Mouse (Mus musculus) kidney, embryonic 15.5 days (tissue): ENCODE data around the gene Asb10. TPM values are rescaled to one million over a fixed set of nuclear protein-coding genes. Genes with fewer than 3 reads are reported as not detected.
A peak's percentile ranks its signal among the peaks of the same experiment; 100 is the strongest.
"Not testable (repeated sequence)": the region's sequence is repeated elsewhere in the genome, so short reads cannot be mapped to it uniquely, and the experiment has no call there.

Experiments
- ATAC-seq: fragments of 200-750 bp; cut with Nextera tagmentation; replicated peaks from 2 replicates; pipeline ENCODE4 v1.8.0; 2017; ENCODE audit warnings: moderate TSS enrichment; ENCODE audit not compliant: low FRiP score
- H3K27ac ChIP-seq: fragments of 300-500 bp; sonication (generic); 2 replicates; pipeline ENCODE4 v1.5.1; 2015; ENCODE audit warnings: mild to moderate bottlenecking, inconsistent platforms
- H3K27me3 ChIP-seq: fragments of 300-500 bp; sonication (generic); 2 replicates; pipeline ENCODE4 v1.6.1; 2015; ENCODE audit warnings: inconsistent platforms
- H3K36me3 ChIP-seq: fragments of 300-500 bp; sonication (generic); 2 replicates; pipeline ENCODE4 v1.6.1; 2015; ENCODE audit warnings: inconsistent platforms
- H3K4me1 ChIP-seq: fragments of 300-500 bp; sonication (generic); 2 replicates; pipeline ENCODE4 v1.6.1; 2015; ENCODE audit warnings: inconsistent platforms
- H3K4me2 ChIP-seq: fragments of 300-500 bp; sonication (generic); 2 replicates; pipeline ENCODE4 v1.6.1; 2015; ENCODE audit warnings: moderate library complexity, mild to moderate bottlenecking, inconsistent platforms
- H3K4me3 ChIP-seq: fragments of 300-500 bp; sonication (generic); replicated peaks from 2 replicates; pipeline ENCODE4 v1.5.1; 2015; ENCODE audit warnings: mild to moderate bottlenecking, inconsistent platforms
- H3K9ac ChIP-seq: fragments of 300-500 bp; sonication (generic); 2 replicates; pipeline ENCODE4 v1.6.1; 2015; ENCODE audit warnings: mild to moderate bottlenecking, inconsistent platforms
- H3K9me3 ChIP-seq: fragments of 300-500 bp; sonication (generic); replicated peaks from 2 replicates; pipeline ENCODE4 v1.6.1; 2016; ENCODE audit warnings: inconsistent platforms
- WGBS: fragments of 180-500 bp; shearing (Covaris S2); methylation state at CpG from one replicate; pipeline ENCODE4 v1.1.7; 2015; ENCODE audit warnings: mixed read lengths; 5-methylcytosine and 5-hydroxymethylcytosine counted together
- polyA plus RNA-seq: library from polyadenylated mRNA; unstranded; fragments of >200 nt; fragmentation: Nextera tagmentation; extraction: Ambion mirVana; gene quantifications from 2 replicates; pipeline ENCODE4 v1.2.1, GENCODE M21; 2015

Gene Asb10
- polyA plus RNA-seq, 1 experiment from 2014 or later = 0.61 TPM

DNA sequence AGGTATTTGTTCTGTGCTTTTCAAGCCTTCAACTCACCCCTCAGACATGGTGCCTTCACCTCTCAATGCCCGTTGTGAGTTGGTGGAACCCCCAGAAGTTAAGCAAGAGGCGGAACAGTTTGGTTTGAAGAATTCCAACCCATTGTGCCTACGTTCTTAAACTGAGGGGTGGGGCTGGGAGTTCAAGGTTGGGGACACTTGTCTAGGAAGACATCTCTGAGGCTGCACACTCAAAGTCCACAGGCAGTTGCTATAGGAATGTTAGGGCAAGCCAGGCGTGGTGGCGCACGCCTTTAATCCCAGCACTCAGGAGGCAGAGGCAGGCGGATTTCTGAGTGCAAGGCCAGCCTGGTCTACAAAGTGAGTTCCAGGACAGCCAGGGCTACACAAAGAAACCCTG, 14.6 kb upstream of the Asb10 start:
- H3K9ac ChIP-seq, H3K27ac ChIP-seq, H3K4me3 ChIP-seq, ATAC-seq, H3K9me3 ChIP-seq, H3K4me2 ChIP-seq, H3K36me3 ChIP-seq: not testable (repeated sequence)
- Histone ChIP-seq H3K27me3 (peaks cover 30% of the 10 kb centered on the region), H3K4me1 (peaks cover 17% of the 10 kb centered on the region)
- WGBS = 94% methylated on average over 7 of the region's 7 CpGs

DNA sequence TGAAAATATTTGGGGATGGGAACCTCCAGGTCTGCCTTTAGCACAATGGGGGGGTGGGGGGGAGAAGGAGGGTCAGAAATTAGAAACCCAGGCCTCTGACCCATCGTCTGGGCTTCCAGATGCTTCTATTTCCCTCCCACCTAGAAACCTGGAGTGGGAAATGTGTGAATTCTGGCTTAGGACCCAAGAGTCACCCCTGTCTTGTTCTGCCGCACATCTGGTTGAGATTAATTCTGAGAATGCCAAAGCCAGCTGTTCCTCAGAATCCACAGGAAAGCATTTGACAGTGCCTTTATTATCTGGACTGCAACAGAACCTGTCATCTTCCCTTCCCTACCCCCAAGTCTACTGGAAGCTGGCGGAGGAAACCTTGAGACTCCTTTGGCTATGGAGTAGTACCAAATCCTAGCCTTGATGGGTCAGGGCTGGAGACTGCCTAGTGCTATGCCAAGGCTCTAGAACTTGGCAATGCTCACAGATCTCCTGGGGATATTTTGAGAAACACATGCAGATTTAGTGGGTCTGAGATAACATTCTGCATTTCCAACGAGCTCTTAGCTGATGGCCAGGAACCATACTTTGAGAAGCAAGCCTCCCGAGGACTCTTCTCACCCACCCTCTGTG, 13.0 kb upstream of the Asb10 start:
- no peaks in the 10 kb centered on the region for H3K9me3 ChIP-seq
- no peaks in the 10 kb centered on the region for H3K36me3 ChIP-seq
- H3K4me2 ChIP-seq = no peak overlapping the region
- no peak overlapping the region for H3K9ac ChIP-seq
- no peak overlapping the region for H3K4me3 ChIP-seq
- no peak for ATAC-seq
- WGBS = 55% methylated on average over 5 of the region's 5 CpGs
- H3K4me1 ChIP-seq = peaks cover 18% of the 10 kb centered on the region
- peaks cover 44% of the 10 kb centered on the region for H3K27me3 ChIP-seq
- H3K27ac ChIP-seq = no peak overlapping the region

DNA sequence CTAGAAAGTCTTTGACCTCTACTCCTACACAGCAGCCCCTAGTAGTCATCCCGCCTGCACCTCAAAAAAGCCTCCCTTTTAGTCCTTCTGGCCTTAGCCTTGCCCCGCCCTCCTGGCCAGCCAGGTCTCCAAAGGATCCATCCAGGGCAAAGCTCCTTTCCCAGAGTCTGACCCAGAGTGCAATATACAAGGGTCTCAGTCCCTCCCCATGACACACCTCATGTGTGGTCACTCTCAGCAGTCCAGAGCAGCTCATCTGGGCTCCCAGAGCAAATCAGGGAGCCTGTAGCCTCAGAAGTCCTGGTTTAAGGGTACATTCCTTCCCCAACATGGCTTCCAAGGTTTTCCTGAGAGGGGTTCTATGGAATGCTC, 10.5 kb upstream of the Asb10 start:
- peak overlapping the region; percentile 11; the same call in 1 of the 2 replicates for H3K27ac ChIP-seq
- peak overlapping the region; percentile 54 for H3K4me2 ChIP-seq
- peak overlapping the region; percentile 16; the same call in 1 of the 2 replicates for H3K4me3 ChIP-seq
- peak; percentile 52; the same call in 1 of the 2 replicates for ATAC-seq
- H3K9ac ChIP-seq = no peak overlapping the region
- H3K27me3 ChIP-seq = peaks cover 56% of the 10 kb centered on the region
- WGBS = 24% methylated on average over 2 of the region's 2 CpGs
- peaks cover 18% of the 10 kb centered on the region for H3K4me1 ChIP-seq
- no peaks in the 10 kb centered on the region for H3K36me3 ChIP-seq
- no peaks in the 10 kb centered on the region for H3K9me3 ChIP-seq

DNA sequence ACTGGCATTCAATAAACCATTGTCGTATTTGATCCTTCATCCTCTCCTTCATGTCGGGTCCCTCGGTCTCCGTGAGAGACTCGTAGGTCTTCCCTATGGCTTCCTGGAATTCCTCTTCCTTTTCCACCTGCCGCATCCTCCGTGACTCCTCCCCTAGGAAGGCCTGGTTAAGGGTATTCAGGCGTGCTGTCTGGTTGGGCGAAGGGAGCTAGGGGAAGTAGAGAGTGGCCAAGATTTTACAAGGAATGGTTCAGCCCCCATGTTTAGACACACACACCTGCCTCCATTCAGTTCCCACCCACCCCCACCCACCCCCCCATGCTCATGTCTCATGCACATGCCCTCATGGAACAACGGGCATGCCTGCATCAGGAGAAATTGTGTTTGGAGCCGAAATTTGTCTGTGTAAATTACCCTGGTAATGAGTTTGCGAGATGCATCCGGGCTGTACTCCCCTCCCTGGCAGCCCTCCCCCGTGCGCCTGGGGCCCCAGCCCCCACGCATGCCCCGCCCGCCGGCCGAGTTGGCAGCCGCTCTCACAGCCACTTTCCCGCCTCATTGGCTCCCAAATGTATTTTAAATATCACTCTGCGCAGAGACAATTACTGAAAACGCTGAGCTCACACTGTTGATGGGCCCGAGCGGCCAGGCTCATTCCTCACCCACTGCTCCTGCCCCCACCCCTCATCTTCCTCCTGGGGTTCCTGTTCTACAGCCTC, 10.0 kb upstream of the Asb10 start:
- Histone ChIP-seq H3K9ac (no peak overlapping the region), H3K27ac (peak overlapping the region; percentile 11; the same call in 1 of the 2 replicates), H3K27me3 (peaks cover 57% of the 10 kb centered on the region), H3K4me1 (peaks cover 18% of the 10 kb centered on the region), H3K4me2 (peak overlapping the region; percentile 54), H3K4me3 (peak overlapping the region; percentile 16; the same call in 1 of the 2 replicates), H3K9me3 (no peaks in the 10 kb centered on the region), H3K36me3 (no peaks in the 10 kb centered on the region)
- peak; percentile 74 for ATAC-seq
- 12% methylated on average over 26 of the region's 26 CpGs for WGBS

DNA sequence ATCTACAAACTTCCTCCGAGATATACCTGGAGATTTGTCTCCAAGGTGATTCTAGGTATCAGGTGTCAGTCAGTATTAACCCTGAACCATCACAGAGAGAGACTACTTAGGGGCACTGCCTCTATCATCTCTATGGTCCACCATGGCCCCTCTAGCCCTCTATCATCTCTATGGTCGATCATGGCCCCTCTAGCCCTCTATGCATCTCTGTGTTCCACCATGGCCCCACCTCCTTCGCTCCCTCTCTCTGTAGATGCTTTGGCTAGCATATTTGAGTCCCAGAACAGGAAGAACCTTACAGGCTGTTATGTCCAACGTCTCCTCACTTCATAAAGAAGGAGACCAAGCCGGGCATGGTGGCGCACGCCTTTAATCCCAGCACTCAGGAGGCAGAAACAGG, 1.9 kb upstream of the Asb10 start:
- no peak overlapping the region for H3K4me3 ChIP-seq
- no peak overlapping the region for H3K4me2 ChIP-seq
- H3K27me3 ChIP-seq = peaks cover 32% of the 10 kb centered on the region
- no peaks in the 10 kb centered on the region for H3K9me3 ChIP-seq
- no peaks in the 10 kb centered on the region for H3K36me3 ChIP-seq
- H3K27ac ChIP-seq = no peak overlapping the region
- 76% methylated on average over 7 of the region's 7 CpGs for WGBS
- no peak overlapping the region for H3K9ac ChIP-seq
- H3K4me1 ChIP-seq = peaks cover 22% of the 10 kb centered on the region
- no peak for ATAC-seq

DNA sequence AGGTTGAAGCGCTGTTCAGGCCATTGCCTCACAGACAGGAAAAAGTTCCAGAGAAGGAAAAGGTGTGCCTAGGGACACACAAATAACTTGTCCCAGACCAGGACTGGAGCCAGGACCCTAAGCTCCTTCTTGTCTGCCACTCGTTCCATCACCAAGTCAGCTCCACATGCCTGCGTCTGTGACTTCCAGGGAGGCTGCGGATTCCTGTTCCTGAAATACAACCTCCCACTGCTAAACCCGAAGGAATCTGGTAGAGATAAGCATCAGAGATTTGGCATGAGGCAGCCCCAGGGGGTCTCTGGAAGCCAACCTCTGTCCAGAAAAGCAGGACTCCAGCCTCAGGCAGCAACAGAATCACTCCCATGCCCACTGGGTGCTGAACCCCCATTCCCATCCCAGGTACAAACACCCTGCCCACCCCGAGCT, 379 bp upstream of the Asb10 start:
- Histone ChIP-seq H3K27me3 (peaks cover 36% of the 10 kb centered on the region), H3K9me3 (no peaks in the 10 kb centered on the region), H3K4me3 (peak overlapping the region; percentile 26; the same call in 1 of the 2 replicates), H3K4me2 (peak overlapping the region; percentile 60), H3K36me3 (no peaks in the 10 kb centered on the region), H3K9ac (no peak overlapping the region), H3K27ac (peak overlapping the region; percentile 70; the same call in 1 of the 2 replicates), H3K4me1 (peaks cover 22% of the 10 kb centered on the region)
- ATAC-seq = no peak
- WGBS = 13% methylated on average over 6 of the region's 6 CpGs

DNA sequence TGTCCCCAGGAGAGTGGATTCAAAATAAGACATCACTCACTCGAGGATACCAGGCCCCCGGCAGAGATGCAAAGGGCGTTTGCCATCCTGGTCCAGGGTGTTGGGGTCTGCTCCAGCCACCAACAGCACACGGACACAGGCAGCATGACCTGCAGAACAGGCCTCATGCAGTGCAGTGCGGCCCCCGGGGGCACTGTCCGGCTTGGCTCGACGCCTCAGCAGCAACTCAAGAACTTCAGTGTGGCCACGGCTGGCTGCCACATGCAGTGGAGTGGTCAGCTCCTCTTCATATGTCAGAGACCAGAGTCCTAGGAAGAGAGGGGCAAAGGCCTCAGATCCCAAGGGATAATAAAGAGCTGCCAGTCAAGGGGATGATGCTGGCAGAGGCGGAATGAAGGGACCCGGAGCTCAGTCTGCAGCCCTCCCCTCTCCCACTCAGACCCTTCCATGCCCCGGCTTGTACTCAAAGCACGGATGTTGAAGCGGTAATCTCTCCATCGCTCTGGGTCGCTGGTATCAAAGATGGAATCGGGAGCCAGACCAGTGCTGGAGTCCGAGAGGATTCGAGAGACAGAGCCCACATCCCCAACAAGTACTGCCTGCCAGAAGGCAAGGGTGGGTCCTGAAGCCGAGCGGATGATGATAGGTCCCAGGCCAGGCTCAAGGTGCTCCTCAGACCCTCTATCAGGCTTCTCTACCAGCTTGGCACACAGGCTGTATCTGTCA, 1.0 kb downstream of the Asb10 start:
- H3K9ac ChIP-seq = no peak overlapping the region
- peak overlapping the region; percentile 60 for H3K4me2 ChIP-seq
- 75% methylated on average over 22 of the region's 22 CpGs for WGBS
- ATAC-seq = no peak
- peaks cover 22% of the 10 kb centered on the region for H3K4me1 ChIP-seq
- 0 out of 2 replicates have a peak overlapping the region, but pooled peaks have one; percentile 16 for H3K27ac ChIP-seq
- peaks cover 41% of the 10 kb centered on the region for H3K27me3 ChIP-seq
- H3K4me3 ChIP-seq = no peak overlapping the region
- no peaks in the 10 kb centered on the region for H3K36me3 ChIP-seq
- no peaks in the 10 kb centered on the region for H3K9me3 ChIP-seq

DNA sequence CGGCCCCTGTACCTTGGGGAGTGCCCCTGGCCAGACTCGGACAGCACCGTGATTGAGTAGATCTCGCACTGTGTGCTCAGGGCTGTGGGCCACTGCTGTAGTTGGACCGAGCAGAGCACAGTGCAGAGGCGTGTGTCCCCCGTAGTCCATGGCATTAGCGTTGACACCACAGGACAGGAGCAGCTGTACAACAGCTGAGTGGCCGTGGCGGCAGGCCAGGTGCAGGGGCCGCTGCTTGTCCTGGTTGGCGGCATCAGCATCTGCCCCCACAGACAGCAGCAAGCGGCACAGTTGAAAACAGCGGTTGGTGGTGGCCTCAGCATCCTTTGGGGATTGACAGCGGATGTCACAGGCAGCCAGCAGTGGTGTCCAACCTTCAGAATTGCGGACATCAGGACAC, 3.2 kb downstream of the Asb10 start:
- Histone ChIP-seq H3K4me3 (no peak overlapping the region), H3K9me3 (no peaks in the 10 kb centered on the region), H3K36me3 (no peaks in the 10 kb centered on the region), H3K4me2 (no peak overlapping the region), H3K27ac (no peak overlapping the region), H3K4me1 (peaks cover 22% of the 10 kb centered on the region), H3K9ac (no peak overlapping the region), H3K27me3 (peaks cover 59% of the 10 kb centered on the region)
- WGBS = 62% methylated on average over 16 of the region's 16 CpGs
- ATAC-seq = no peak

DNA sequence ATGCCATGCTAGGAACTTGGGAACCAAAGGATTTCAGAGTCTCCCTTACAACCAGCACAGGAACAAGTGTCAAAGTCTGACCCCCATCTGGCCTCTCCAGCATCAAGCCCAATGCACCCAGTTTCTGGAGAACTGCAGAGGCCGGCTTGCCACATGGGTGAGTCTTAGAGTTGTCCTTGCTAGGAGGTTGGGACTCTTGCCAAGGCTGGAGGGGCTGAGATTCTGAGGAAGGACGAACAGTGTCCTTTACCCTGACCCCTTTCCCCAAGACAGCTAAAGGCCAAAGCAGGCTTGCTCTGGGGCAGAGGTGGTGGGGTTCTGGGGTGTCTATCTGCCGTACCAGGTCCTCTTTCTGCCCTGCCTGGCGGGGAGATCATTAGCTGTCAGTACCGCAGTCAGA, 4.3 kb downstream of the Asb10 start:
- ATAC-seq = no peak
- Histone ChIP-seq H3K9me3 (no peaks in the 10 kb centered on the region), H3K4me2 (no peak overlapping the region), H3K4me3 (no peak overlapping the region), H3K27ac (no peak overlapping the region), H3K27me3 (peaks cover 61% of the 10 kb centered on the region), H3K36me3 (no peaks in the 10 kb centered on the region), H3K4me1 (peaks cover 22% of the 10 kb centered on the region), H3K9ac (no peak overlapping the region)
- 72% methylated on average over 5 of the region's 5 CpGs for WGBS

DNA sequence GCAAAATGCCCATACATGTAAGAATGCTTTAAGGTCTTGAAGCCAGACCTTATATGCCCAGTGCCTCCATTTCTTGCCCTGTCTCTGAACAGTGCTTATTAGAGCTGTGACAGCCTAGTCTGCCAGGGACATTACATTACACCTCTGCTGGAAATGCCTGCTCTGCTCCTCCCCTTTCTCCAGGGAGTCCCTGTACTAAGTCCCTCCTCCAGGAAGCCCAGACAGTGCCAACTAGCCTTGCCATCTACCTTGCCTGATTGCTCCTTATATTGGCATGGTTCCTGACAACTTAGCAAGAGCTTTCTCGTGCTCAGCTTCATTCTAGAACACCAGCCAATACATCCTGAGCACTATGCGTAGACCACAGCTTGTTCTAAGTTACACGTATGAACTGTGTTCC, 5.0 kb downstream of the Asb10 start:
- no peaks in the 10 kb centered on the region for H3K36me3 ChIP-seq
- WGBS = 86% methylated on average over 3 of the region's 3 CpGs

DNA sequence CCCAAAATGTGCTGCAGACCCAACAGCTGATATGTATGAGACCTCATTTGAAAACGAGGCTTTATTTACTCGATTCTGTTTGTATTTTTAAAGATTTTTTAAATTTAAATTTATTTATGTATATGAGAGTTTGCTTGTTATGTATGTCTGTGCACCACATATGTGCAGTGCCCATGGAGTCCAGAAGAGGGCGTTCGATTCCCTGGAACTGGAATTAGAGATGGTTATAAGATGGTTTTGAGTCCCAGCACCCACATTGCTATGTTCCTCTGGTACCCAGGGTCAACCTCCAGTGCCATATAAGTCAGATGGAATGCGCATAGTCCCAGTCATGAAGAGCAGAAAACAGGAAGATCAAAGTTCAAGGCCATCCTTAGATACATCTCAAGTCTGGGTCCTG, 6.5 kb downstream of the Asb10 start:
- Histone ChIP-seq H3K27ac (no peak overlapping the region), H3K9ac (no peak overlapping the region), H3K4me1 (peaks cover 2% of the 10 kb centered on the region), H3K27me3 (peaks cover 76% of the 10 kb centered on the region), H3K36me3 (no peaks in the 10 kb centered on the region), H3K4me2 (no peak overlapping the region), H3K4me3 (no peak overlapping the region), H3K9me3 (no peaks in the 10 kb centered on the region)
- WGBS = 54% methylated on average over 5 of the region's 5 CpGs
- no peak for ATAC-seq

More for the DNA sequence above, 5.0 kb downstream of the Asb10 start:
- no peaks in the 10 kb centered on the region for H3K9me3 ChIP-seq
- peaks cover 67% of the 10 kb centered on the region for H3K27me3 ChIP-seq
- no peak overlapping the region for H3K4me3 ChIP-seq
- no peak for ATAC-seq
- H3K4me2 ChIP-seq = no peak overlapping the region
- H3K4me1 ChIP-seq = peaks cover 14% of the 10 kb centered on the region
- H3K9ac ChIP-seq = no peak overlapping the region
- H3K27ac ChIP-seq = no peak overlapping the region

DNA sequence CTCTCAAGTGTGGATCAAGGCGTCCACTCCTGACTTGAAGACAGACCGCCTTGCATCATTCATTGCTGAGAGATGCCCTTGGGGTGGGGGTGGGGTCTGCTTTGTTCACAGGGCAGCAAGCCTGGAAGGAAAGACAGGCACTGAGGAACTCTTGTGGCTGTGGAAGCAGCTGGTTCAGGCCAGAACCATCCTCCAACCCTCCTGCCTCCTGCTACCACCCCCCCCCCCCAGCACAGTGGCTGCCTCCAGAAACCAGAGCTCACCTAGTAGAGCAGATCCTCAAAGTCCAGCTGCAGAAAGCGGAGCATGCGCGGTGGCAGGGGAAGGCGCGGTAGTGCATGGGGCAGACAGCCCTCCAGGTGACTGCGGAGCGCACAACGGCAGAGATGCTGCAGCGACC, 7.4 kb downstream of the Asb10 start:
- peaks cover 2% of the 10 kb centered on the region for H3K4me1 ChIP-seq
- H3K4me2 ChIP-seq = no peak overlapping the region
- no peak overlapping the region for H3K9ac ChIP-seq
- H3K27ac ChIP-seq = no peak overlapping the region
- no peak overlapping the region for H3K4me3 ChIP-seq
- H3K27me3 ChIP-seq = peaks cover 81% of the 10 kb centered on the region
- no peak for ATAC-seq
- WGBS = 59% methylated on average over 11 of the region's 11 CpGs
- no peaks in the 10 kb centered on the region for H3K36me3 ChIP-seq
- no peaks in the 10 kb centered on the region for H3K9me3 ChIP-seq
